Mouse (Mus musculus) skeletal muscle tissue, adult 2 months (tissue): ENCODE measurements around the gene Ptgdr2.
A peak's percentile ranks its signal among the peaks of the same experiment; 100 is the strongest.

Experiments used
- DNase-seq: peaks from one replicate; pipeline ENCODE4 v3.0.0-alpha.2; 2012; ENCODE audit warnings: low read depth, low spot score

Gene Ptgdr2

DNA sequence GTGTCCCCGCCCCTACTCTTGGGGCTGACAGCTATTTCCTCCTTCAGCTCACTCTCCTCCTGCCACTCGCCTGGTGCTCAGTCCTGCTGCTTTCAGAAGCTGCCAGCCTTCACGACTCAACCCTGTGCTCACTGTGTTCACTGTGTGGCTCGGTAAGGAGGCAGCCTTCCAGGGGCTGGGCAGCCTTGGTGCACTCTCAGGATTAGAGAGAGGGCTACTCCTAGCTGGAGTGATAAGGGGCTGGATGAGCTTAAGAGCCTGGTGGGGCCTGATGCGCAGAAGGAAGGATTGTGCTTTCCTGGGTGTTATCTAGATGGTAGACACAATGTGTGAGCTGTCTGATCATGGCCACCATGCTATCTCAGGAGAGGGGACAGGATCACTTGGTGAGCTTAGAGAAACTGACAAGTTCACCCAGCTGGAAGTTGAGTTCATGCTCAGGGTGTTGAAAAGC lies at the start of gene Ptgdr2:
Ptgdr2 (plus strand) TSS at position 51 of the 454 bp plus-strand sequence.
- DNase-seq, result no peak

DNA sequence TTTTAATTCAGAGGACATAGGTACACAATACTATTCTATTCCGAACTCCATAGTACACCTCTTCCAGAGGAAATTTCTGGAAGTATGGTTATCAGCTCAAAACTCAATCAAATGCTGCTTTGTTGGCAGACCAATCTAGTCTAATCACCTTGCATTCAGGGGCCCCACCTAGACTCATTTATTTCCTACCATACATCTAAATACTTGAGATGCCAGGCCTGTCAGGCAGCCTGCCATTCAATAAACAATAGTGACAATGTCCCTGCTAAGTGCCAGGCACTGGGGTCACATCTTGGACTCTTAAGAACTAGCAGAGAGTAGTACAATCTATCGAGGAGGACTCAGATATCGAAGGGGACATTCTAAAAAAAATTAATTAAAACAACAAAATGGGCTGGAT lies 44.8 kb upstream of the Ptgdr2 start:
- no peak for DNase-seq

DNA sequence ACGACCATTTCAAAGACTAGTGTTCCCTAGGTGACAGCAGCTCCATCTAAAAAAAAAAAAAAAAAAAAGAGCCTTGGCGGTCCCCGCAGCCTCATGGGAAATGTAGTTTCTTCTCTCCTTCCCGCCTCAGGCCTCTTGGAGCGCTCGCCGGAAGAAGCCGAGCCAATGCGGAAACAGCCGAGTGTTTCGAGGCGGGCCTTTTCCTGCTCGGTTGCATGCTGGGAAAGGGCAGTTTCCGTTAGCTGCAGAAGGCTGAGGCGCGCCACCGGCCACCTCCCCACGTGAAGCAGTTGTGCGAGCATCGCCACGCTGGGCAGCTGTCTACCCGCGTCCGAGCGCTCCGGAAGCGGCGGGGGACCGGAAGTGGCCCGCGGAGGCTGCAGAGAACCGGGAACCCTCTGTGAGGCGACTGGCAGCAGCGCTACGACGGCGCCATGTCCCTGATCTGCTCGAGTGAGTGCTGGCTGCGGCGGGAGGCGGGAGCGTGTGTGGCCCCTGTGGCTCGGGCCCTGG lies 41.9 kb upstream of the Ptgdr2 start, which contains the start of gene Prpf19:
Prpf19 (plus strand) TSS at position 216 of the 513 bp plus-strand sequence.
- DNase-seq, result peak; percentile 98

DNA sequence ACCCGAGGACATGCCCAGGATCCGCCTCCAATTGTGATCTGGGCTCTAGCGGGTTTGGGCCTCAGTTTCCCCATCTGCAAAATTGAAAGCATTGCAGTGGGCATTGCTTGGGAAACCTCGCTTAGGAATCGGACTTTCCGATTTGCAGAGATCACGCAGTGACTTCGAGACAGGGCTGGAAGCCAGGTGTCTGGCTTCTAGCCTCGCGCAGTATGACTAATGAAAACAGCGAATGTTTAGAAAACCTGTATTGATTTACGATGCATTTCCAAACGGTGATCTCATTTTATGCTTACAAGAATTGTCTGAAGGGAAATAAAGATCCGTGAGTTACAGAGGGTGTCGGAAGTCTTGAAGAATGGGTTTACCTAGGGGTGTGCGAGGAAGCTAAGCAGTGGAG lies 41.3 kb upstream of the Ptgdr2 start:
- no peak for DNase-seq

DNA sequence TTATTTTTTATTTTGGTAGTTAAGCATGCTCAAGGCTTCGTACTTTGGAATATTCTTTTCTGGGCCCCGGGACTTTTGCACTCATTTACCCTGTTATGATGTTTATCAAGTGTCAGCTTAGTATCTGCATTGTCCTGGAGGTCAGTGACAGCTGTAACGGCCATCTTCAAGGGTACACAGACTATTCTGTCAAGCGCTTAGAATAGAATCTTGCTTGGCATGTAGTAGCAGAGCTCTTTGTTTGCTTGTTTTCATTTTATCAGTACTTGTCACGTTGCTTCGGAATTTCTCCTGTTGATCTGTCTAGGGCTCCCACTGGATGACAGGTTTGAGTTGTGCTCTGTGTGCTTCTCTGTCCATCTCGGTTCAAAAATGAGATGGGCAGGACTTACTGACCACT lies 40.1 kb upstream of the Ptgdr2 start:
- DNase-seq, result no peak

DNA sequence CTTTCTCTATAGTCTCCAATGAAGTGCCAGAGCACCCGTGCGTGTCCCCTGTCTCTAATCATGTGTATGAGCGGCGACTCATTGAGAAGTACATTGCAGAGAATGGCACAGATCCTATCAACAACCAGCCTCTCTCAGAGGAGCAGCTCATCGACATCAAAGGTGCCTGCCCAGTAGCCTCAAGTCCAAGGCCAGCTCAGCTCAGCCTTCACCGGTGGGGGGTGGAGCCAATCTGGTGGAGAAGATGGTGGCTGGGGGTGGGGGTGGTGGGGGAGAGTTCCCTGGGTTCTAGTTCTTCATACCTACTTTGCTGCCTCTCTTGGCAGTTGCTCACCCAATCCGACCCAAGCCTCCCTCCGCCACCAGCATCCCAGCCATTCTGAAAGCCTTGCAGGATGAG lies 39.5 kb upstream of the Ptgdr2 start:
- DNase-seq, result no peak

DNA sequence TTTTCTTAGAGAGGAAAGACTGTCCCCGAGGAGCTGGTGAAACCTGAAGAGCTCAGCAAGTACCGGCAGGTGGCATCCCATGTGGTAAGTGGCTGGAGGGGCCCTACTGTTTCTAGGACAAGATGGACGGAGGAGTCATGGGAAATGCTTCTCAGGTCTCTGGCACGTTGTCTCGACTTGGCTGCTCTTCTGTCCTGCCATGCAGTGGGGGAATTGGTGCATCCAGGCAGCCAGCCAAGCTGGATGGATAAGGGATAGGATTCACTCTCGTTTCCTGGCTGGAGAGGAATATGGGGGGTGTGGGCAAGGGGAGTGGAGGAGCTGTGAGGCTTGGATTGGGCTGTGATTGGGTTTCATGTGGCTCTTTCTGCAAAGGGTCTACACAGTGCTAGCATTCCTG lies 36.6 kb upstream of the Ptgdr2 start:
- peak; percentile 87 for DNase-seq

DNA sequence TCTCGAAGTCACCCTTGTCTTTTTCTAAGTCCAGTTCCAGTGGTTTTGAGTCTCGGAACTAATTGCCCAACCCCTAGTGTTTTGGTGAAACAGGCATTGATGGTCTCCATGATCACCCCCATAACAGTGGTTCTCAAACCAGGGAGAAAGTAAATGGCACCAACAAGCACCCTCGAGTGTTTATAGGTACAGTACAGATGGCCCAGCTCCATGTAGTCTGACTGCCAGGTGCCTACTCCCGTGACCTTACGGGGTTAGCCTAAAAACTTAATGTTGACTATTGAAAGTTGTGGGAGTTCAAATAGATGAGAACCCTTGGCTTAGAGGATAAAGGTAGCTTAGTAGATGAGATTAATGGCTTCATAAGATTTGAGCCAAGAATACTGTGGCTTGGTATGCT lies 35.9 kb upstream of the Ptgdr2 start:
- no peak for DNase-seq

DNA sequence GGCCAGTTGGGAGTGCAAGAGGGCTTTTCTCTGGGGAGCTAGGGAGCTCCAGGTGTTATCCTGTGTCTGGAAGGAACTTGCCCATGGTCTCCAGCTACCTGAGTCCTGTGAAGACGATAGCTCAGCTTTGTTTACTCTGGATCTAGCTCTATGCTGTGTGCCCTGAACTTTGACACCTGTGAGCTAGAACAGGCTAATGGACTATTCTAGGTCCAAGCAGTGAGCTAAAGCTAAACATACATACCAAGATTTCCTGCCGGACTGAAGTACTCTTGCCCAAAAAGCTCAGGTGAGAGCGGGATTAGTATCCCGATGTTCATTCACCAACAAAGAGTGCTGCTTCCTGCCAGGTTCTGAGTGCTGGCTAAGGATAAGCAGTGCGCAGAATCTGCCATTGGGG lies 32.4 kb upstream of the Ptgdr2 start:
- DNase-seq, result no peak

DNA sequence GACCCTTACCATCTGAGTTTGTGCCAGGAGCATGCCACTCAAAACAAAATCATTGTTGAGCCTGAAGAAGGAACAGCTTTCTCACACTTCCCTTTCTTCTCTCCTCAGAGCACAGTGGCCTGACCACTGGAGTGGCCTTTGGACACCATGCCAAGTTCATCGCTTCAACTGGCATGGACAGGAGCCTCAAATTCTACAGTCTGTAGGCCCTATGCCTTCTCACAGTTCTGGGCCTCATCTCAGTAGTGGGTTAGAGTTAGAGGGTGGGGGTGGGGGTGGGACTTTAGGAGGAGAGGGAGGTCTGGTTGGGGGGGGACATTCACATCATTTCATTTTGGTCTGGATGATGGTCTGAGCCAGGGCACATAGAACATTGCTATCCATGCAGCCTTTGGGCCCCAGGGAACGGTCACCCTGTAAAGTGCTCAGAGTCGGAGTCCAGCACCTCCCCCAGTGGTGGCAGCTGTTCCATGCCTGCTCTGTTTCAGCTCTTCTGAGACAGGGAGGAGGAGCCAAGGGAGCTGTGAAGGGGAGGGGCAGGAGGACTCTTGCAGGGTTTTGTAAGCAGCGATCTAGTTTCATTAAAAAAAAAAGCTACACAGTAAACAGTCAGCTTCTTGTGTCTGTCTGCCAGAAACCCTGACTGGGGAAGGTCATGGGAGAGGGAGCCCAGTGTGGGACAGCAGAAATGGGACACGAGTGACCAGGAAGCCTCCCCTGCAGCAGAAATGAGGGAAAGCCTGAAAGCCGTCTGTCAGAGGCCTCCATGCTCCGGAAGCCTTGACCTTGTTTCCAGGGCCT lies 31.8 kb upstream of the Ptgdr2 start:
- DNase-seq, result peak; percentile 86

DNA sequence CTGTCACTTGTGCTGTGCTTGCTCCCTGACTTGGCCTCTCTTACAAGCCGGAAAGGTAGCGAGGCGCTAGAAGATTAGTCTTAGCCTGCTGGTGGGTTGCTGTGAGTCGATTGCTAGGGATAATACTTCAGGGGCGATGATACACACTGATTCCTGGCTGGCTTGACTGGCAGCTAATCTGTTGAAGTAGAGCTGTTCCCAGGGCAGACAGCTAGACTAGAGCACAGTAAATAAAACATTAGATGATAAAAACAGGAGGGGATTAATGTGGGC lies 31.3 kb upstream of the Ptgdr2 start:
- no peak for DNase-seq

DNA sequence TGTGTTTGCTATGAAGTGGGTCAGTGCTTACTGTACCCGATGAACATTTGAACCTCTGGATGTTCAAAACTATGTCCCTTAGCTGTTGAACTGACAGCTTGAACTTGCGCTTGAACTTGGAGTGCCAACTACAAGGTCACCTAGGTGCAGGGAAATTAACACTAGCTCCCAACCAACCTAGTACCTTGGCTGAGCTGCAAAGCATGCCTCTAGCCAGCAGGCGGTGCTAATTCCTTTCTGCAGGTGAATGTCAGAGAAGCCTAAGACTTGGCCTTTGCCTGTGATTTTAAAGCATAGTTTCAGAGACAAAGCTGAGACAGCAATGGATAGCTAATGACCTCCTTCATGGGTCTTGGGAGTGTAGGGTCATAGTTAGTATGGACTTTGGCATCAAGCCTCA lies 29.1 kb upstream of the Ptgdr2 start:
- peak; percentile 59 for DNase-seq

DNA sequence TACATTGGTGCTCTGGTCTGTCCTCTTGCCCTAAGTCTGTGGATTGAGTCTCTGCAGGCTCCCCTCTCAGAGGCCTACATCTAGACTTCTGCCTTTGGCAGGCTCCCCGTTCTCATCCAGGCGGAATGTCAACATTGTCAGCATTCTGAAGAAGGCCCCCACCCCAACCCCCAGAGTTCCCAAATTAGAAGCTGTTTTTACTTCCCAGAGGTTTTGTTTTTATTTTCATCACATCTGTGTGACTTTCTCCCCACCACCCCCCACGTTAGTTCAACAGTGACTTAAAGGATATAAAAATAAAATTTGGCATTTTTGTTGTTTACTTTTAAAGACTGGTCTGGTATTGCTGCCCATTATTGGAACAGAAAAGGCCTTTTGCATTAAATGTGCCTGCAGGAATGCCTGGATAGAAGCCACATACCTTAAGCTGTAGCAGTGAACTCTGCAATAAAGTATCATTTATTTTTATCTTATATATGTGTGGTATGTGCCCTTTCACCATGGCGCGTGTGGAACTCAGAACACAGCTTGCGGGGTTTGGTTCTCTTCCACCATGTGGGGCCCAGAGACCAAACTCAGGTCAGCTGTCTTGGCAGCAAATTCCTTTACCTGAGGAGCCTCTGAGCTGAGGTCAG lies 27.8 kb upstream of the Ptgdr2 start:
- no peak for DNase-seq

DNA sequence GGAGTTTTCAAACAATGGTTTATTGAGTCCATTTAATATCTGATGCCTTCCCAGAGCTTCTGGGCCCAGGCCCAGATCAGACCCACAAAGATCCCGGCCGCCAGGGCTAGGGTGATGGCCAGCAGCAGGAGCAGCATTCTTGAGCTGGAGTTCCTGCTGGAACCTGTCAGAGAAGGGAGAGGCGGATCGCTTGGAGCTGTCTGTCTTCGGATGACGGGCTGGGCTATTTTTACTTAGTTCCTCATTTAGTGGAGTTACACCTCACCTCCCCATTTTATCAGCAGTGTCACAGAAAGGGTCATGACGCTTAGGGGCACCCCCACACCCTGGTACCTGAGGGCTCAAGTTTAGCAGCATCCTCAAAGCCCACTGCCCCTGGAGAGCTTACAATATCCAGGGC lies 22.7 kb upstream of the Ptgdr2 start:
- DNase-seq, result peak; percentile 40

DNA sequence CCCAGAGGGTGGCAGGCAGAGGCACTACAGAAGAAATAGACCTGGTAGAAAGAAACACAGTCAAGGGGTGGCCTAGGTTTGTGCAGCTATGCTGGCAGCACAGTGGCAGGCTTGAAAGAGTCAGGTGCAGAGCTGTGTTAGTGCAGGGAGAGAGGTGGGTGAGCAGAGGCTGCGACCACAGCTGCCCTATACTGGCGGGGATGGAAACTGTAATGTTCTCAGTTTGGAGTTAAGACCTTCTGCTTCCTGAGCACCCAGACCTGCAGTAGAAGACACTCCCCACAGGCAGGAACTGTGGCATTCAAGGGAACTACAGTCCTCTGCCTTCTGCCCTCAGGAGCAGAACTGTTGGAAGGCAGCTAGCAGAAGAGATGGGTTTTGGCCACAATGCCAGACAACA lies 22.1 kb upstream of the Ptgdr2 start:
- no peak for DNase-seq

DNA sequence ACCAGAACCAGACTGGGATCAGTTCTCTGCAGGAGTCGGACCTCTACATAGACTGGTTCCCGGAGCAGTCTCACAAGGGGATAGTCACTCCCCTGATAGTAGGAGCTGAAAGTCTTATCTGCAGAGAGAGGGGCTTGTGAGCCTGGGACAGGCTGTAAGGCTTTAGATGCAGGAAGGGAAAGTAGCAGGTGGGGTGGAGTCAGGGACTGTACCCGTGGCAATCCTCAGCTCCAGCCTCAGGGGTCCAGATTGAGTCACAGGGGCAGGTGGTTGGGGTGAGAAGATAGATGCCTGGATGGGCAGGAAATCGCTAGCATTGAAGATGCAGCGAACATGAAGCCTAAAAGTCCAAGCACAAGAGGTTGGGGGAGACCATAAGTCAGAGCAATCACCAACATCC lies 20.5 kb upstream of the Ptgdr2 start:
- no peak for DNase-seq

DNA sequence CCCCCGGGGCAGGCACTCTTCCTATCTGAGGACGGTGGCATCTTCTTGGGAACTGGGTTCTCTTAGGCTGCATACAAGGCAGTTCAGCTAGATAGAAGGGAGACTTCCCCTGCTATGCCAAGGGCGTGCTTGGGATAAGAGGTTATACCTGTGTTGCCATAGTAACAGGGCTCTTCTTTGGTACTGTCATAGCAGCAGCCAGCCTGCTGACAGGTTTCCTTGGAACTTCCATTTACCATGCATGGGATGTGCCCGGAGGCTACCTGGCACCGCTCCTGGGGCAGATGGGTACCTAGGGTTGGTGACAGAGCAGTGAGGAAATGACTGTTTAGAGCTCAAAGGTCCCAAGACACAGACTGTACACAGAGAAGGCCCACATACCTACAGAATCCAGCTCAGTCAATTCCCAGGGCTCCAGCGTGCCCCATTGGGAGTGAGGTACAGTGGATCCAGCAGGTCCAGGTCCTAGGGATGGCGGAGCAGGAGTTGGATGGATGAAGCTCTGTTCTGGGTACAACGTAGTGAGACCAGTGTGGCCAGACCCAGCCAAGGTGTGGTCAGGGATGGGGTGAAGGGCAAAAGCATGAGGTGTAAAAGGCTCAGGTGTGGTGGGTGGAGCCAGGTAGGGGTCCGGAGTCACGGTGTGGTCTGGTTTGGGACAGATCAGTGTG lies 18.5 kb upstream of the Ptgdr2 start:
- no peak for DNase-seq

DNA sequence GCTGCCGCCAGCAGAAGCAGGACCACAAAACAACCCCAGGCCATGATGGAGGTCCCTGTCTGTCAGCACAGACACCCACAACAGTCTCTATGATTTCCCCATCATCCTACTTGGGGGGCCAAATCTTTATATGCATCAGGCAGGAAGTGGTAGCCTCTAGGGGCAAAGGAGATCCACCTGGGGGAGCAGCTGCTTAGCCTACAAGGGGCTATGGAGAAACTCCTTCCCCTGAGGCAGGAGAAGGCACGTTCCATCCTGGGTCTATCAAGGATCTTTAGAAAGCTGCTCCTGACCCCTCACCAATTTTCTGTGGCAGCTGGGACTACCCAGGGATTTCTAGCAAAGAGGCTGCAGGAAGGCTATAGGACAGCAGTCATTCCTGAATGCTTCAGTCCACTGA lies 16.4 kb upstream of the Ptgdr2 start, which contains the start of gene Zp1:
Zp1 (minus strand) TSS at position 101 of the 400 bp plus-strand sequence.
- DNase-seq, result no peak

DNA sequence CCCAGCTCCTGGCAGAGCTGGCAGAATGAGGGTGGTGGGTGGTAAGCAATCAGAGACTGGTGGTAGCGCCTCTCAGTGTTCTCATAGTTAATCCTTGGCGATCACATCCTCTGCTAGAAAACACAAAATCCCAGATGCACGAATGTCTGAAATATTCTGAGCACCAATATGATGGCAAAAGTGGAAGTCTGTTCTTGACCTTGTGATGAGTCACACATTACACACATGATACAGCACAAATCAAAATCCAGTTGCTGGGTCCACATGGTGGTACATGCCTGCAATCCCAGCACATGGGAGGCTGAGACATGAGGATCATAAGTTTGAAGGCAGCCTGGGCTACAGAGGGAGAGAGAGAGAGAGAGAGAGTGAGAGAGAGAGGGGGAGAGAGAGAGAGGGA lies 15.9 kb upstream of the Ptgdr2 start:
- DNase-seq, result no peak

DNA sequence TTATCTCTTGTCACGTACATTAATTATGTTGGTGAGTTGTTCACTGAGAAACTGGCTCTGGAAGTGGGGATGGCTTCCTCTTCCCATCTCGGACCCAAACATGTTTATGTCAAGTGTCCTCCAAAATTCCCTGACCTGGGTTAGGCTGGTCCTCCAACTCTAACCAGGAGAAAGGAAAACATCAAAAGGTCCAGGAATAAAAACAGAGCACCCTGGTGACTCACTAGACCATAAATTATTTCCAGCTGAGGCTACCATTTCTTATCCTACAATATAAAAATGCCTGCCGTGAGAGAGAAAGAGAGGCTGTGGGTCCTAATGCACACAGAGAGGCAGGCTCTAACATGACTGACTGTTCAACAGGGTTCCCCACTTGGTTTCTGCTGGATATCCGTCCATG lies 12.7 kb upstream of the Ptgdr2 start:
- no peak for DNase-seq

DNA sequence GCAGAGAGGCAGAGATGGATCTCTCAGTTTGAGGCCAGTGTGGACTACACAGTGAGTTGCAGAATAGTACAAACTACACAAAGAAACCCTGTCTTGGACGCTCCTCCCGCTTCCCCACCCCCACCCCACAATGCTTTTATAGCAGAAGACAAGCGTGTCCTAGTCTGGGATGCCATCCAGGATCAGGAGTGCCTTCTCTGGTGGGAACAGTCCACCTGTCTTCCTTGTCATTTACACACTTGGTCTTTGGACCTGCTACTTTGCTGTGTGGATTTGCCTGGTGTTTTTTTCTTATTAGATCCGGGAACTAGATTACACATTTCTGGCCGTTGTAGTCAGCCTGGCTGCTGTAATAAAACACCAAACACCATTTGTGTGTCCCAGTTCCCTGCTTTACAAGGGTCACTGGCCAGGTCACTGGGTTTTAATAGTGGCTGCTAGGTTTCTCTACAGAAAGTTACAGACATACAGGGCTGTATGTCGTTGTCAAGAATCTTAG lies 10.8 kb upstream of the Ptgdr2 start:
- no peak for DNase-seq

DNA sequence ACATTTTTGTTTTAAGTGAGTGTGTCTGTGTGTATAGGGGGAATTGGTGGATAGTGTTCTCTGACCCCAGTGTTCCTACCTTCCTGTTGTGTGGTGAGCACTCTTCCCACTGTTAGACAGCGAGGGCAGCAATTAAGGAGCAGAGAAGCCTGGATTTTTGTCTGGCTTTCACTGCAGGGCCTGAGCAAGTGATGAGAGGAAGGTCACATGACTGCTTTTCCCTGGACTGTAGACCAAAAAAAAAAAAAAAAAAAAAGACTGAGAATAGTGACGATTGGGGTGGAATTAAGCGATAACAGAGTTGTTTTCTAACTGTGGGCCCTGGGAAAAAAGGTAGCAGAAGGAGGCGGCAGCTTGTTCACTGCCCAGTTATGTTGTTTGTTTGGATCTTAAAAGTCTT lies 10.3 kb upstream of the Ptgdr2 start:
- no peak for DNase-seq
